Mouse (Mus musculus): ENCODE data around the gene Afmid. TPM values are rescaled to one million over a fixed set of nuclear protein-coding genes. Genes with fewer than 3 reads are reported as not detected.
A peak's percentile ranks its signal among the peaks of the same experiment; 100 is the strongest.
"Not testable (repeated sequence)": the region's sequence is repeated elsewhere in the genome, so short reads cannot be mapped to it uniquely, and the experiment has no call there.

Afmid gene
- total RNA-seq, 1 experiment from 2014 or later, result 12.4 TPM

DNA sequence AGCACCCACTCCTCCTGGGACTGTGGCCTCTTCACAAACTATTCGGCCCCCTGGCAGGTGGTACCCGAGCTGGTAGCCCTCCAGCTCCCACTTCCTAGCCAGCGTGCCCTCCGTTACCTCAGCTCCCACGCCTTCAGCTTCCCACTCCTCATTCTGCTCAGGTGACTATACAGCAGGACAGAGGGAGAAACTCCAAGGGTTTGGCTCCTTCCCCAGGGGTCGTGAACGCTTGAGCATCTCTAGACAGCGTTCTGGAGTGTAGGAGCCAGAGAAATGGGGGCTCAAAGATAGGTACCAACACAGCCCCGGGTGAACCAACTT is 34.3 kb upstream of the Afmid start:
- ATAC-seq (replicated peaks; ENCODE audit: insufficient number of reproducible peaks, low FRiP score, low TSS enrichment, poor library complexity, severe bottlenecking), result no peak

GRCm38 (mm10) chr11:117792281-117792888 is 33.3 kb upstream of the Afmid start:
- ATAC-seq (replicated peaks; ENCODE audit: insufficient number of reproducible peaks, low FRiP score, low TSS enrichment, poor library complexity, severe bottlenecking), result peak; percentile 92

DNA sequence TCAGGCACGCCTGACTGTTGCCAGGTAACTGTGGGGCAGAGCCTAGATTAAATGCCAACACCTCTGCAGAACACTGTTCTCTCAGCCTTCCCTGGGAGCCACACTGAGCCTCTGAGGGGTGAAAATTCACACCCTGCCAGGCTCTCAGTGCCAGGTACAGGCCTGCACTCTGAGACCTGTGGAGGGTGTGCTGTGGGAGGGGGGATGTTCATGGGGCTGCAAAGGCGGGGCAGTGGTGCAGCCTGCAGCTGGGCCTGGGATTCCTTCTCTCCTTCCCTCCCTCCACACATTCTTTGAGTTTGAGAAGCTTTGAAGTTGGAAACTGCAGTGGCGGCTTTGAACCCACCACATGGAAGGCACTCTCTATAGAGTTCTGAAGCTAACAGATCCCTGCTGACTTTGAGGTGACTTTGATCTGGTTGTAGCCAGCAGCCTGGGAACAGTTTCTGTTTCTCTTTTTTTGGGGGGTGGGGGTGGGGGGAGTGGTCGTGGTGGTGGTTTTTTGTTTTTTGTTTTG is 31.6 kb upstream of the Afmid start:
- ATAC-seq (replicated peaks; ENCODE audit: insufficient number of reproducible peaks, low FRiP score, low TSS enrichment, poor library complexity, severe bottlenecking), result no peak

DNA sequence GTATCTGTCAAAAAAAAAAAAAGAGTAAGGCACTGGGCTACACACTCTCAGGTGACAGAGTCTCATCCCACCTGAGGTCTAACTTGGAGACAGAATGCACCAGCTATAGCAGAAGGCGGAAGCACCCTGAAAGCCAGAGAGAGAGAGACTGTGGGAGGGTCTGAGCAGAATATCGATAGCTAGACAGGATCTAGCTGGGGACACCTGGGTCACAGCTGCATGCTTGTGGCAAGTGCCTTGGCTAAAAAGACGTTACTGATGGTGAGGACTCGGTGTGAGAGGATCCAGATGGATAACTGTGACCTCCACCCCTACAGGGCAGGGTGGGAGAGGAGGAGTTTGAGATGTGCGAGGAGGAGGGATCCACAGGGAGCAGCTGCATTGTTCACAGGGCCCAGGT is 28.8 kb upstream of the Afmid start:
- no peak for ATAC-seq (replicated peaks; ENCODE audit: insufficient number of reproducible peaks, low FRiP score, low TSS enrichment, poor library complexity, severe bottlenecking)

DNA sequence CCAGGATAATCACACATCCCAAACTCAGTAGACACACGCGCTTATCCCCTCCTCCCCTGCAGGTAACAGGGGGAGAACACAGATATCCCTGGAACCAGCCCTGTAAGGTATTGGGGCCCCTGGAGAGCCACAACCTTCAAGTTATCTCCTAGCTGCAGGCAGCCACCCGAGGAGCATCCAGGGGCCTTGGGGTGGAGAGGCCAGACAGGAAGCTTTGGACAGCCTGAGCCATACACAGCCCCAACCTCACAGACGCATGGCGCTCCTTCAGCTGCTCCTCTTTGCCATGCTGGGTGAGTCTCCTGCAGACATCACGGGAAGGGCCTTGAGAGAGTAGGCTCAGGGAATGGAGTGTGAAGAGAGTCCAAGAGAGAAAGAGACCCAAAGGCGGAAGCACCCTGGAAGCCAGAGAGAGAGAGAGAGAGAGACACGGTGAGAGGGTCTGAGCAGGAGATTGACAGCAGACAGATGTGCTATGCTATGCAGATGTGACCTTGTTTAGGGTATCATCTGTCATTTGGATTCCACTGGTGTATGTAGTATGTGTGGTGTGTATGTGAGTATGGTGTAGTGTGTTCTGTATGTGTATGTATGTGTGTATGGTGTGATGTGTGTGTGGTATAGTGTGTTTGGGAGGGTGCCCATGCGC is 28.1 kb upstream of the Afmid start, which contains the start of gene 6030468B19Rik:
Gene 6030468B19Rik (plus strand): TSS at position 150 of the 649 bp plus-strand sequence.
- 0 out of 2 replicates have a peak, but pooled peaks have one; percentile 6 for ATAC-seq (replicated peaks; ENCODE audit: insufficient number of reproducible peaks, low FRiP score, low TSS enrichment, poor library complexity, severe bottlenecking)

GRCm38 (mm10) chr11:117798160-117798541 is 27.6 kb upstream of the Afmid start:
- peak; percentile 14; the same call in 1 of the 2 replicates for ATAC-seq (replicated peaks; ENCODE audit: insufficient number of reproducible peaks, low FRiP score, low TSS enrichment, poor library complexity, severe bottlenecking)

DNA sequence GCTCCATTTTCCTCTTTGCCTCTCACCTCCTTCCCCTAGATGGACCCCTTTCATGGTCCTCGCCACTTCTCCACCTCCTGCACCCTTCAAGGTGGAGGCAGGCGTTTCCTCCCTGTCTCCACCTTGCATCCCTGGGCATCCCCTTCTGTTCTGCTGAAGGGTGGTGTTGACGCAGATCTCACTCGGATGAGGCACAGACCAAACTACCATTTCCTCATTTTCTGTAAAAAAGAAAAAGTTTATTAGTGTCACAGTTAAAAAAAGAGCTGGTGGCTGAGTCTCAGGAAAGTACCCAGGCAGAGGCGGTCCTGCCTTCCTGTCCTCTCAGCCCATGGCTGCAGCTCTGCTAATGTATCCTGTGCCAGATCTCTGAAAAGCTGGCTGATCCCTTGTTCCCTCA is 26.6 kb upstream of the Afmid start:
- ATAC-seq (replicated peaks; ENCODE audit: insufficient number of reproducible peaks, low FRiP score, low TSS enrichment, poor library complexity, severe bottlenecking), result peak; percentile 60

GRCm38 (mm10) chr11:117800038-117800437 is 25.7 kb upstream of the Afmid start:
- no peak for ATAC-seq (replicated peaks; ENCODE audit: insufficient number of reproducible peaks, low FRiP score, low TSS enrichment, poor library complexity, severe bottlenecking)

GRCm38 (mm10) chr11:117801650-117802049 is 24.1 kb upstream of the Afmid start:
- ATAC-seq (replicated peaks; ENCODE audit: insufficient number of reproducible peaks, low FRiP score, low TSS enrichment, poor library complexity, severe bottlenecking), result no peak

- ATAC-seq (replicated peaks; ENCODE audit: insufficient number of reproducible peaks, low FRiP score, low TSS enrichment, poor library complexity, severe bottlenecking), result 0 out of 2 replicates have a peak, but pooled peaks have one; percentile 42
These were observed 22.5 kb upstream of the Afmid start for GRCm38 (mm10) chr11:117803166-117803688.

DNA sequence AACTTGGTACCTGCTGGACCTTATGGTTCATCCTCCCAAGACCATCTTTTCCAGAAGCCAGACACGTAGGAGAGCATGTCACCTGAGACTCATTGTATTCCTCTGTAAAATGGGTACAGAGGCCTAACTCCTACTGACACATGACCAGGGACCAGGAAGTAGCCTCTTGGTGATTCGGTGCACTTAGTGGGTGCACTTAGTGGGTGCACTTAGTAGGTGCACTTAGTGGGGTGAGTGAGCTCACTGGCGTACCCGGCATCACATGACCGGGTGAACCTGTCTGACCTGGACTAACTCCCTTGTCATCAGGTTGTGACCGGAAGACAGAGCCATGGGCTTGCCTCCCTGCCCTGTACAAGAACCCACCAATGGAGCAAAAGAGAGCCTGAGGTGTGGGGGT is 18.9 kb upstream of the Afmid start:
- ATAC-seq (replicated peaks; ENCODE audit: insufficient number of reproducible peaks, low FRiP score, low TSS enrichment, poor library complexity, severe bottlenecking), result no peak

- peak; percentile 36 for ATAC-seq (replicated peaks; ENCODE audit: insufficient number of reproducible peaks, low FRiP score, low TSS enrichment, poor library complexity, severe bottlenecking)
These were observed 16.1 kb upstream of the Afmid start, which contains the start of the genes Gm20708 and Syngr2 for GRCm38 (mm10) chr11:117809407-117810311. TSS of gene Gm20708 (plus strand) at chr11:117809668. TSS of gene Syngr2 (plus strand) at chr11:117809668.

DNA sequence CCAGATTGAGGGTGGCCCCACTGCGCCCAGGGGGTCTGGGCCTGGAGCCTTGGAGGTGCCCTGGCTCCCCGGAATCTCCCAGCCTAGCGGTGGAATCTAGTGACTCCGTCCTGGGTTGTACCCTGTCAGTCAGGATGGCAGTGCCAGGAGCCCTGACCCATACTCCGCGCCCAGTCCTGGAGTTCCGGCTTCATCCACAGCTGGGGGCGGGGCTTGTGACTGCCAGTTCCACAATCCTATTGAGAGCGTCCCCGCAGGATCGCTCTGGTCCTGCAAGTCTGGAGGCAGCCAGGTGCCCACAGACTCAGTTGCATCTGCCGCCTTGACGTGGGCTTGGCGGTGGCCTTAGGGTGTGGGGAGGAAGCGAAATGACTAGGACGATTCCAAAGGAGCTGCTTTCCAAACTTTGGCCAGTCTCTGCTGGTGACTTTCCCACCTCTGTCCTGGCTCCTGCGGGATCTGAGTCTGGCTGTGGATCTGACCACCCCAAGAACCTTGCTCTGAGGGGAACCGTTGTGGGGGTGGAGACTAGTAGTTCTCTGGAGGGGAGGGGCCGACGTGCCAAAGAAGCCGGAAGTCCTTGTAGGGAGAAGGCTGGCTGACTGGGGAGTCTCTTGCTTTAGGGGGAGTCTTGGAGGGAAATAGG is 15.2 kb upstream of the Afmid start:
- ATAC-seq (replicated peaks; ENCODE audit: insufficient number of reproducible peaks, low FRiP score, low TSS enrichment, poor library complexity, severe bottlenecking), result peak; percentile 86

DNA sequence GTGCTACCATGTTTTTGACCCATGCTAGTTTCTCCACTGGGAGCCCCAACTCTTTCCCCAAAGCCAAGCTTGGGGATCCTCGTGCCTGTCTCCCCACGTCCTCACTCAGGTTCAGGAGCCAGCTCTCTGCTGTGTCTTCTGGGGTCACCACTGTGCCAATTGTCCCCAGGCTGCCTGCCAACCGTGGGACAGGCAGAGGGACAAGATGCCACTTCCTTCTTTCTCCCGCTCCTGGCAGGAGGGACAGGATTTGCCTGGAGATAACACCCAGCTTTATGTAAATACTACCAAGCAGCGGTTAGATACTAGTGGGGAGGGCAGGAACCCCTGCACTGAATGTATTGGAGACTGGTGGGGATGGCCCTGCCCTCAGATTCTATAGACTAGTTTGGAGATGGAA is 11.9 kb upstream of the Afmid start:
- ATAC-seq (replicated peaks; ENCODE audit: insufficient number of reproducible peaks, low FRiP score, low TSS enrichment, poor library complexity, severe bottlenecking), result no peak

DNA sequence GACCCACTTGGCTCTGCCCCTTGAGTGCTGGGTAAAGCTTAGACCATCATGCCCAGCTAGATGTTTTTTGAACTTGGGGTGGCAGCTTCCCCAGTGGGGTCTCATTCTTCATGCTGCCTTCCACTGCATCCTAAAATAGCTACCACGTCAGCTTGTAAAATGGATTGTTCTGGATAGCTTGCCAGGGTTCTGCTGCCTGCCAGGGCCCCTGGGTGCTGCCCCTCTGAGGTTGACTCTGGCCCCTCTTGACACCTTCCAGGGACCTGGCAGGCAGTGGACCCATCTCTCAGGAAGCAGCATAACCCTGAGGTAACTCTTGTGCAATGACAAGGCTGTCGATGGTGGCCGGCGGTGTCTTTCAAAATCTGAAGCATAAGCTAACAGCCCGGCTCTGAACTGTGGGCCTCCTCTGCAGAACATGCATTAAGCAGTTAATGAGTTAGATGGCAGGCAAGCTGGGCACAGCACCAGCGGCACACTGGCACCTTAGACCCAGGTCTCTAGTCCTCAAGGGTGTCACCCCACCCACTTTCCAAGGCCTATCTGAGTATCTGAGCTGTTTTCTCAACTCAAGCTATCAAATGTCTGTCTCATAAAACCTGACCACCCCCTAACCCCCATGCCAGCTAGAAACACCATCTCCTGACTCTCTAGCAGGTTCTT is 10.9 kb upstream of the Afmid start:
- ATAC-seq (replicated peaks; ENCODE audit: insufficient number of reproducible peaks, low FRiP score, low TSS enrichment, poor library complexity, severe bottlenecking), result no peak

DNA sequence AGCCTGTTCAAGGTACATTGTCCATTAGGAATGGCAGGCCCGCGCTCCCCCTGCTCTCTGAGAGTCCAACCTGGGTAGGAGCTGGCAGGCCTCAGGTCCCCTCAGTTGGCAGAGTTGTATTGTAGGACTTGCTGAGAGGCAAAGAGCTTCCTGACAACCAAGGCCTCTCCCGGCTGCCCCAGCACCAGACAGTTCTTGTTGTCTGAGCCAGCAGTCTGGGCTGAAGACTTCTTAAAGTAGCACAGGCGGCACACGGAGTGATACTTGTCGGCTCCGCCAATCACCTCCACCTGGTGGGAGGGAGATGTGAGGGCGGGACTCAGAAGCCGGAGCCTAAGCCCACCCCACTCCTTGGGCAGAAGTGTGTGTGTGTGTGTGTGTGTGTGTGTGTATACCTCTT is 9.9 kb upstream of the Afmid start:
- ATAC-seq (replicated peaks; ENCODE audit: insufficient number of reproducible peaks, low FRiP score, low TSS enrichment, poor library complexity, severe bottlenecking), result not testable (repeated sequence)

DNA sequence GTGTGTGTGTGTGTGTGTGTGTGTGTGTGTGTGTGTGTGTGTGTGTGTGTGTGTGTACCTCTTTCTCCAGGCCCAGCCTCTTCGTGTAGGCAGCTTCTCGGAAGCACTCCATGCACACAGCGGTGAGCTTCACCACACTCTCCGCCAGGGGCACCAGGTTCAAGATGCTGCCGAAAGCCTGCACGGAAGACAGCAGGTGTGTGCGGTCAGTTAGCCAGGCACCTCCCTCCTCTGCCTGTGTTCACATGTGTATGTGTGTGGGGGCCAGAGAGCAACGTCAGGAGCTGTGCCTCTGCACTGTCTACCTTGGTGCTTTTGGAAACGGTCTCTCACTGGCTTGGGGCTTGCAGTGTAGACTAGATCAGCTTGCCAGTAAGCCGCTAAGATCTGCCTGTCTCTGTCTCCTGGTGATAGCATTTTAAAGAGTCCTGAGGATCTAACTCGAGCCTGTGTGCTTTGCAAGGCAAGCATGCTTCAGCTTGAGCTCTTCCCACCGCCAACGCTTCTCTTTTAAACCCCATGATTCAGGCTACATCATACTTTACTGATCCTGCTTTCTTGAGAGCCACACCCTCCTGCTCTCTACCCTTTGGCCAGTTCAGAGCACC is 9.2 kb upstream of the Afmid start:
- ATAC-seq (replicated peaks; ENCODE audit: insufficient number of reproducible peaks, low FRiP score, low TSS enrichment, poor library complexity, severe bottlenecking), result no peak

DNA sequence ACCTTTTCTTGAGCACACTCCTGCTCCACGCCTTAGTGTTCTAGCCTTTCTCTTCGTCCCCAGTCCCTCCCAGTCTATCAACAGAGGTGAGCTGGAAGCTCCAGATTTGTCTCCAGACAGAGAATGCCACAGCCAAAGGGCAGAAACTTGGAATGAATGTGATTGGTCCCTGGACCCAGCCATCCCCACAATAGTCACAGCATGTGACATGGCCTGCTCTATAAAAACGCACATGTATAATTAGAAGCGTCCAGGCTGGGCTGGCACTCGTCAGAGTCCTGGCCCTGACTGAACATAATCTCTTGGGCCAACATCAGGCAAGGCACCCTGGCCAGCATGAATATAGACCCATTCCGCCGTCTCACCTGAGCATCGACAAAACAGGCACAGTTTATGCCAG is 6.6 kb upstream of the Afmid start:
- no peak for ATAC-seq (replicated peaks; ENCODE audit: insufficient number of reproducible peaks, low FRiP score, low TSS enrichment, poor library complexity, severe bottlenecking)

All from monocyte, adult 5-6 weeks (primary cell).